Mouse (Mus musculus) spleen, adult 2 months (tissue): ENCODE data around the gene Mapk10. TPM values are rescaled to one million over a fixed set of nuclear protein-coding genes. Genes with fewer than 3 reads are reported as not detected.

ENCODE experiments used
- DNase-seq, 2 experiments: peaks; one replicate each; pipeline versions ENCODE4 v3.0.0 to v3.0.0-alpha.2; 2012 to 2021; ENCODE audit warnings: low spot score in 2 of 2, low read depth in 1 of 2
- H3K27ac ChIP-seq: fragments of 200-500 bp; 2 replicates; pipeline ENCODE4 v1.5.1; 2012; ENCODE audit warnings: low read length, inconsistent platforms; ENCODE audit not compliant: insufficient read depth
- H3K27me3 ChIP-seq: fragments of 200-500 bp; 2 replicates; pipeline ENCODE4 v1.6.1; 2012; ENCODE audit warnings: mild to moderate bottlenecking, moderate library complexity, low read length, inconsistent platforms; ENCODE audit not compliant: control insufficient read depth, insufficient read depth
- H3K36me3 ChIP-seq: fragments of 200-500 bp; 2 replicates; pipeline ENCODE4 v1.6.1; 2012; ENCODE audit warnings: mild to moderate bottlenecking, low read length, inconsistent platforms; ENCODE audit not compliant: control insufficient read depth, insufficient read depth
- H3K4me1 ChIP-seq: fragments of 200-500 bp; 2 replicates; pipeline ENCODE4 v1.6.1; 2011; ENCODE audit warnings: inconsistent platforms; ENCODE audit not compliant: control insufficient read depth, insufficient read depth, insufficient read length
- H3K4me3 ChIP-seq: fragments of 200-500 bp; 2 replicates; pipeline ENCODE4 v1.5.1; 2011; ENCODE audit warnings: mild to moderate bottlenecking, inconsistent platforms; ENCODE audit not compliant: insufficient read depth, insufficient read length; ENCODE audit errors: extremely low read depth
- CTCF ChIP-seq: fragments of 200-500 bp; IDR thresholded peaks from 2 replicates; pipeline ENCODE4 v1.5.1; 2011; ENCODE audit warnings: mild to moderate bottlenecking, inconsistent platforms; ENCODE audit not compliant: insufficient read depth, insufficient read length, insufficient replicate concordance; ENCODE audit errors: extremely low read depth
- POLR2A ChIP-seq: fragments of 200-500 bp; IDR thresholded peaks from 2 replicates; pipeline ENCODE4 v1.6.1; 2011; ENCODE audit warnings: low read depth, low read length, inconsistent platforms
- WGBS: fragments of 180-500 bp; shearing (Covaris S2); methylation state at CpG from one replicate; pipeline ENCODE4 v1.1.7; 2018; 5-methylcytosine and 5-hydroxymethylcytosine counted together
- polyA plus RNA-seq: library from polyadenylated mRNA; depleted of rRNA; stranded (reverse); fragments of >200 nt; gene quantifications from 2 replicates; pipeline ENCODE4 v1.2.3, GENCODE M21; 2012; rRNA removed

Mapk10 gene
- polyA plus RNA-seq, result 0.02 and 0.05 TPM in 2 replicates

DNA sequence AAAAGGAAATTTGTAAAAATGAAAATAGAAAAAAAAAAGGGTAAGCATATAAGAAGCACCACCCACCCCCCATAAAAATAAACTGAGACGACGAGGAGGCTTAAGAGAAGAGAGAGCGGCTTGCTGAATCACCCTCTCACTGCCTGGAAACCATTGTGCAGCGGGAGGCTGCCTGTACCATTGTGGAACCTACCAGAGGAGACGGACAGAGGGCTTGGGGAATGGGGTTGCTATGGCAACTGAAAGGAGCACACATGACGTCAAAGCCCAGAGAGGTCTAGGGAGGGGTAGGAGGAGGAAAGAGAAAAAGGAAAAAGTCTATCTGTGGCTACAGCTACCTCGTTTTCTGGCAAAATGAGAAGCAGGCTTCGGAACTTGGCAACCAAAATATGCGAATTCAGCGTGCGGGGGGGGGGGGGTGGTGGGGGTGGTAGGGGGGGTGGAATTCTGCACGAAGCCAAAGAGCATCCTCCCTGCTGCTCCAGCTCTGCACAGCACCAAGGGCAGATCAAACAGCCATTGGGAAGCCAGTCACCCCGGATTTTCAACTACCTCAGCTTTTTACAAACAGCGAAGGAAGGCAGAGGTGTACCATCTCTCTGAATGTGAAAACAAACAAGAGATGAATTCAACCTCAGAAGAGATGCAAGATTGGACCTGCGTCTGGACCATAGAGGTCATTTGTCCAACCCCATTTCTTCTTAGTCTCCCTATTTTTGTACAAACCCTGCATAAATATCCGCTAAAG is at the start of gene Mapk10:
Mapk10 (minus strand) TSS at position 234 of the 748 bp plus-strand sequence.
- 15% methylated on average over 16 of the region's 16 CpGs for WGBS
- H3K4me1 ChIP-seq, result no peaks in the 10 kb centered on the region

DNA sequence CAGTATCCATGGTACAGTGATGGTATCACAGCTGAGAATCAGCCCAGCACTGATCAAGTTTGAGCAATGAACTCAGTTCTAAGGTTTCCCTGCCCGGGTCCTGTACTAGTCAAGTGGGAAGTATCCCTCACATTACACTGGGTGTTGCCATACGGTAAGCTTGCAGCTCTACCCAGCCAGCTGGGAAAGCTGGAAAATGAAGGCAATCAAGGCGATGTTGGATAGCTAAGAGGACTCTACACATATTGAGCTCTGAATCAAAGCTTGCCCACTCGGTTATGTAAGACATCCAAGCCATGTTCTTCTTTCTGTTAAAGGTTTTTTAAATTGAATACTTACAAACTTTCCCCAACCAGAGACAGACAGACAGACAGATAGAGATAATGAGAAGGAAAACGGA is 45.0 kb upstream of the Mapk10 start:
- 89% methylated on average over 5 of the region's 5 CpGs for WGBS
- no peak overlapping the region for H3K27ac ChIP-seq
- no peak for TF ChIP-seq CTCF
- TF ChIP-seq POLR2A, result no peak
- no peaks in the 10 kb centered on the region for H3K27me3 ChIP-seq
- H3K36me3 ChIP-seq, result no peaks in the 10 kb centered on the region
- no peaks in the 10 kb centered on the region for H3K4me1 ChIP-seq
- no peak overlapping the region for H3K4me3 ChIP-seq
- no peak for DNase-seq

More for the DNA sequence above, at the start of gene Mapk10:
- no peak for DNase-seq
- Histone ChIP-seq H3K36me3 (no peaks in the 10 kb centered on the region), H3K27me3 (no peaks in the 10 kb centered on the region), H3K4me3 (no peak within 1 kb of the TSS), H3K27ac (no peak within 1 kb of the TSS)
- TF ChIP-seq CTCF (no peak), POLR2A (no peak)

DNA sequence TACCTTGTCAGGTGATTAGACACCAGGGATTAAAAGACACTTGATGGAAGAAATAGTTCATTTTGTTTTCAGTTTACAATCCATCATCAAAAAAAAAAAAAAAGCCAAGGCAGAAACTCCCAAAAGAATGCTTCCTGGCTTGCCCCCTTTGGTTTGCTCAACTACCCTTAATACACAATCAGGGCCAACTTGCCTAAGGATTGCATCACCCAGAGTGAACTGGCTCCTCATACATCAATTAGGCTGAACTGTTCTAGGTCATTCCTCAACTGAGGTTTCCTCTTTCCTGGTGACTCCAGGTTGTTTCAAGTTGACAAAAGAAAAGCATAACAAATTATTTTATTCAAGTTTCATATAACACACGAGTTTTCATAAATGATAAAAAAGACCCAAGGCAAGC is 31.3 kb upstream of the Mapk10 start:
- no peak for DNase-seq
- H3K4me3 ChIP-seq, result no peak overlapping the region
- H3K4me1 ChIP-seq, result no peaks in the 10 kb centered on the region
- no peaks in the 10 kb centered on the region for H3K27me3 ChIP-seq
- WGBS, result 63% methylated on average over 1 of the region's 1 CpGs
- H3K27ac ChIP-seq, result no peak overlapping the region
- no peaks in the 10 kb centered on the region for H3K36me3 ChIP-seq
- no peak for TF ChIP-seq CTCF

DNA sequence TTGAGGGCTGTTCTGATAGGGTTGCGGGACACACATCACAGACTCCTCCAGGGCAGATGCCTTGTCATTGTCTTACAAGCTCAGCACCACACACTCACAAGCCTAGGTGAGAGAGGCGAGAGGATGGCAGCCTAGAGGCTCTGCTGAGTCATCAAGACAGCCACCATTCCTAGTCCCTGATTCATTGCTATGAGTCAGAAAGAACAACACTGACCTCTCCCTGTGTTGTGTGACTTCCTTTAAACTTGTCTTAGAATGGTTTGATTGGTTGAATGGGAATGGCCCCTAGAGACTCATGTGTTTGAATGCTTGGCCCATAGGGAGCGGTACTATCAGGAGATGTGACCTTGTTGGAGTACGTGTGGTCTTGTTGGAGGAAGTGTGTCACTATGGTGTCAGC is 20.7 kb upstream of the Mapk10 start:
- TF ChIP-seq POLR2A (no peak), CTCF (no peak)
- Histone ChIP-seq H3K4me3 (no peak overlapping the region), H3K36me3 (no peaks in the 10 kb centered on the region), H3K4me1 (no peaks in the 10 kb centered on the region), H3K27me3 (no peaks in the 10 kb centered on the region), H3K27ac (no peak overlapping the region)
- DNase-seq, result no peak
- WGBS, result 77% methylated on average over 4 of the region's 4 CpGs

DNA sequence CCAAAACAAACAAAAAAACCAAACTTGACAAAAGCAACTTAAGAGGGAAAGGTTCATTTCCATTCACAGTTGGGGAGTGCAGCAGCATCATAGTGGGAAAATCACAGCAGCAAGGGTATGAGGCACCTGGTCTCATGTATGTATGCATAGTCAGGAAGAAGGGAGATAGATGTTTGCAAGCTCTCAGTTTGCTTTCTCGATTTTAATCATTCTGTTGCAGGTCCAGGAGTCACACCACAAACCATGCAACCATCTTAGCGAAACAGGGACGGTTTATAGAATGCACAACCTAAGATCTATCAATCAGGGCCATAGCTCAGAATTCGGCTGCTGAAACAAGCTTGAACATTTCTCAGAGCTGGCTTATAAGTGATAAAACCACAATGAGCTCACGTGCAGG is 19.2 kb upstream of the Mapk10 start:
- Histone ChIP-seq H3K4me1 (no peaks in the 10 kb centered on the region), H3K36me3 (no peaks in the 10 kb centered on the region), H3K27me3 (no peaks in the 10 kb centered on the region), H3K27ac (no peak overlapping the region), H3K4me3 (no peak overlapping the region)
- DNase-seq, result no peak
- TF ChIP-seq CTCF (no peak), POLR2A (no peak)
- WGBS, result 77% methylated on average over 5 of the region's 5 CpGs

DNA sequence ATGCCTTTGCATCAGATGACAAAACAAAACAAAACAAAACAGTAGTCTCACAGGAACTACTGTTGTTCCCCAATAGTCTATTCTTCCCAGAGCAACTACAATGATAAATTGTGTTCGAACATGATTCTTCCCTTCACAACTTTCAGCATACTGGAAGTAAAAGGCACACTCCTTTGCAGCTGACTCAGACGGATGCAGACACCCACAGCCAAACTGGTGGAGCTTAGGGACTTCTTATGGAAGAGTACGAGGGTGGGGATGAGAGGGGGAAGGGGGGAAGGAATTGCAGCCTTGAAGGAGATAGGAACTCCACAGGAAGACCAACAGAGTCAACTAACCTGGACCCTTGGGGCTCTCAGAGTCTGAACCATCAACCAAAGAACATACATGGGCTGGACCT is 18.2 kb upstream of the Mapk10 start:
- Histone ChIP-seq H3K36me3 (no peaks in the 10 kb centered on the region), H3K27ac (no peak overlapping the region), H3K4me1 (no peaks in the 10 kb centered on the region), H3K4me3 (no peak overlapping the region), H3K27me3 (no peaks in the 10 kb centered on the region)
- 78% methylated on average over 3 of the region's 3 CpGs for WGBS
- DNase-seq, result no peak
- TF ChIP-seq CTCF (no peak), POLR2A (no peak)

DNA sequence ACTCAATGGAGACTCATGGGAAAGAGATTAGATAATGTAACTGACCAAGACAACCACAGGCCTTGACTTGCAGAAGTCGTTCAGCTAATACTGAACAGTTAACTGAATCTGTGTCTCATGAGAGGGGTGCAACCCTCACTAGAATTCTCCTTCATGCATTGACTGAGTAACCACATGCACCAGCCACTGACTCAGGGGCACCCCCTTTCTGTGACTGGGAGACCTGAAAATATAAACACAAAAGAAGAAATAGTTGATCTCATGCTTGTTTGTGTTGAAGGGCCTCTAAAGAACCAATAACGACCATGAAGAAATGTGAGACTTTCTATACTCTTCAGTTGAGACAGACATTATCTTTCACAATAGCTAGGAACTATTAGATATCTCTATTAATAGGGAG is 10.9 kb upstream of the Mapk10 start:
- WGBS, result 55% methylated on average over 2 of the region's 2 CpGs
- no peak for DNase-seq

More for the DNA sequence above, 10.9 kb upstream of the Mapk10 start:
- TF ChIP-seq POLR2A (no peak), CTCF (no peak)
- Histone ChIP-seq H3K27ac (no peak overlapping the region), H3K36me3 (no peaks in the 10 kb centered on the region), H3K27me3 (no peaks in the 10 kb centered on the region), H3K4me3 (no peak overlapping the region), H3K4me1 (no peaks in the 10 kb centered on the region)
